Mouse (Mus musculus): ENCODE data around the gene Gabbr1. TPM values are rescaled to one million over a fixed set of nuclear protein-coding genes. Genes with fewer than 3 reads are reported as not detected.

The Gabbr1 gene
- polyA plus RNA-seq, 1 experiment: 4.5 TPM

DNA sequence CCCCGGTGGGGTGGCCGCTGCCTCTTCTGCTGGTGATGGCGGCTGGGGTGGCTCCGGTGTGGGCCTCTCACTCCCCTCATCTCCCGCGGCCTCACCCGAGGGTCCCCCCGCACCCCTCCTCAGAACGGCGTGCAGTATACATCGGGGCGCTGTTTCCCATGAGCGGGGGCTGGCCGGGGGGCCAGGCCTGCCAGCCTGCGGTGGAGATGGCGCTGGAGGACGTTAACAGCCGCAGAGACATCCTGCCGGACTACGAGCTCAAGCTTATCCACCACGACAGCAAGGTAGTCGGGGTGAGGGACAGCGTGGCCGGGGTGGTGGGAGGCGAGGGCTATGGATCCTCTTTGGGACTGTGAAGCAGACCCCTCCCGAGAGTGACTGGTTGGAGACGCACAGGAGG lies 5.1 kb downstream of the Gabbr1 start:
- Histone ChIP-seq H3K27ac (replicated peaks; ENCODE audit: low read depth, low read length) (no peak overlapping the region), H3K4me1 (ENCODE audit: control insufficient read depth, insufficient read depth, insufficient read length, low read length) (peaks cover 2% of the 10 kb centered on the region; the same call in 1 of the 2 replicates), H3K4me3 (ENCODE audit: insufficient read depth, low read depth, low read length) (no peak overlapping the region)

GRCm38 (mm10) chr17:37051745-37052144 lies 6.0 kb downstream of the Gabbr1 start:
- Histone ChIP-seq H3K4me3 (ENCODE audit: insufficient read depth, low read depth, low read length) (no peak overlapping the region), H3K27ac (replicated peaks; ENCODE audit: low read depth, low read length) (no peak overlapping the region), H3K4me1 (ENCODE audit: control insufficient read depth, insufficient read depth, insufficient read length, low read length) (peaks cover 1% of the 10 kb centered on the region; the same call in 1 of the 2 replicates)

DNA sequence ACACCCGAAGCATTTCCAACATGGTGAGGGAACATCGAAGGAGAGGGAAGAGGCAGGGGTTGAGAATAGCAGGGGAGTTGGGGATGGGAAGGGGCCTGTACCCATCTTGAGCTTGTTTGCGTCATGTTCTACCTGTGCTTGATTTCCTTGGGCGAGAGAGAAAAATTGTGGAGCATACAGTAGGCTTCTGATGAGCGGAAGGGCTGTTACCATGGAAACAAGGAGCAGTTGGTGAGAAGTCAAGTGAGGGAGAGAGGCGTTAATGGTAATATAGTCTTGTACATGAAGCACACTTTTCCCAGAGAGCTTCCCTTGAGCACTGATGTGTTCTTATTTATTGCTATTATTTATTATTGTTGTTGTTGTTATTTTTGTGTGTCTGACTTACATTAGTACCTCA lies 11.2 kb downstream of the Gabbr1 start:
- H3K27ac ChIP-seq (replicated peaks; ENCODE audit: low read depth, low read length): no peak overlapping the region
- no peaks in the 10 kb centered on the region for H3K4me1 ChIP-seq (ENCODE audit: control insufficient read depth, insufficient read depth, insufficient read length, low read length)
- H3K4me3 ChIP-seq (ENCODE audit: insufficient read depth, low read depth, low read length): no peak overlapping the region

- H3K4me1 ChIP-seq (ENCODE audit: control insufficient read depth, insufficient read depth, insufficient read length, low read length): no peaks in the 10 kb centered on the region
- H3K4me3 ChIP-seq (ENCODE audit: insufficient read depth, low read depth, low read length): no peak overlapping the region
Observed at GRCm38 (mm10) chr17:37061435-37061834, 15.7 kb downstream of the Gabbr1 start.

GRCm38 (mm10) chr17:37062101-37062641 lies 16.4 kb downstream of the Gabbr1 start:
- Histone ChIP-seq H3K4me3 (ENCODE audit: insufficient read depth, low read depth, low read length) (no peak overlapping the region), H3K4me1 (ENCODE audit: control insufficient read depth, insufficient read depth, insufficient read length, low read length) (no peaks in the 10 kb centered on the region), H3K27ac (replicated peaks; ENCODE audit: low read depth, low read length) (no peak overlapping the region)

More at GRCm38 (mm10) chr17:37061435-37061834, 15.7 kb downstream of the Gabbr1 start:
- no peak overlapping the region for H3K27ac ChIP-seq (replicated peaks; ENCODE audit: low read depth, low read length)

DNA sequence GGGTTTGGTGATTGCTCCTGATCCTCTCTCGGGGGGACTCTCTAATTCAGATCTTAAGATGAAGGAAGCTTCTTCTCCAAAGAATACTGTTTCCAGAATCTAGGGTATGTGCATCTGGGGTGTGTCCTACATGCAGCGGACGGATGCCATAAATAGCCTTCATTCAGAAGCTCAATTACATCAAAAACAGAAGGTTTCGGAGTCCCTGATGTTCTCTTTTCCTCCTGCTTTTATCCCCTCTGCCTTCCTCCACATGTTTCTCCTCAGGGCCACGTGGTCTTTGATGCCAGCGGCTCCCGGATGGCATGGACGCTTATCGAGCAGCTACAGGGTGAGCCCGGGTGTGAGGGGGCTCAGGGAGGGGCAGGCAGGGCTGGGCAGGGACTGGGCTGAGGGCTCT lies 17.3 kb downstream of the Gabbr1 start:
- no peak overlapping the region for H3K4me3 ChIP-seq (ENCODE audit: insufficient read depth, low read depth, low read length)
- H3K4me1 ChIP-seq (ENCODE audit: control insufficient read depth, insufficient read depth, insufficient read length, low read length): no peaks in the 10 kb centered on the region
- no peak overlapping the region for H3K27ac ChIP-seq (replicated peaks; ENCODE audit: low read depth, low read length)

DNA sequence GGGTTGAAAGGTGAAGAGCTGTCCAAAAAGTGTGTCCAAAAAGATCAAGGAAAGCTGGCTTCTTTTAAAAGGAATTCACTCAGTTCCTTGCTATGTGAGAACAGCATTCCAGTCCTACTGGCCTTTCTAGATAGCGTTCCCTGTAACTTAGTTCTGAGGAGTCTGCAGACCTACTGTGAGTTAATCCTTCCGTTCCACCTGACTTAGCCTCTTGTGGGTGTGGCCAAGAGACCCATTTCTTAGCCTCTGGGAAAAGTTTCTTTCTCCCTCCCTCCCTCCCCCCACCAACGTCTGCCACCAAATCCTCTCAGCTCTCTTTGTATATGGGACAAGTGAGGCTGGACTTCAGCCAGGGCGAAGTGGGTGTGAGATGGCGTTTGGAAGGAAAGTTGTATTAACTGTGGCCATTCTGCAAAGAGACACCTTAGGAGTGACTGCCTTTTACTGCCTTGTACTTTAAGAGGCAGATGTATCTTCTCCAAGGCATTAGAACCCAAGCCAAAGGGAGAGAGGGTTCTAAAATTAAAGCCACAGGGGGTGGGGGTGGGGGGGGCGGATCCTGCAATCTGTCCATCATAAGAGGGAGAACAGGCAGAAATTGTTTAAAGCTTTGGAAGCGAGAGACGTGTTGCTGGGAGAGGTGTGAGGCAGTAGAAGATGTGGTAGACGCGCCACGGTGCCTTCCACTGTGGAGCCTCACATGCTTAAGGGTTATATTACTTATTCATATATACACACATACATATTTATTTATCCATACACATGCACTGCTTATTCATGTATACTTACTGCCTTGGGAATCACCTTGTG lies 18.1 kb downstream of the Gabbr1 start:
- H3K4me3 ChIP-seq (ENCODE audit: insufficient read depth, low read depth, low read length): no peak overlapping the region

GRCm38 (mm10) chr17:37065993-37066392 lies 20.2 kb downstream of the Gabbr1 start:
- Histone ChIP-seq H3K4me3 (ENCODE audit: insufficient read depth, low read depth, low read length) (no peak overlapping the region), H3K4me1 (ENCODE audit: control insufficient read depth, insufficient read depth, insufficient read length, low read length) (no peaks in the 10 kb centered on the region), H3K27ac (replicated peaks; ENCODE audit: low read depth, low read length) (no peak overlapping the region)

More for the DNA sequence above, 18.1 kb downstream of the Gabbr1 start:
- Histone ChIP-seq H3K27ac (replicated peaks; ENCODE audit: low read depth, low read length) (no peak overlapping the region), H3K4me1 (ENCODE audit: control insufficient read depth, insufficient read depth, insufficient read length, low read length) (no peaks in the 10 kb centered on the region)

GRCm38 (mm10) chr17:37067861-37068260 lies 22.1 kb downstream of the Gabbr1 start:
- Histone ChIP-seq H3K4me1 (ENCODE audit: control insufficient read depth, insufficient read depth, insufficient read length, low read length) (no peaks in the 10 kb centered on the region), H3K27ac (replicated peaks; ENCODE audit: low read depth, low read length) (no peak overlapping the region), H3K4me3 (ENCODE audit: insufficient read depth, low read depth, low read length) (no peak overlapping the region)

DNA sequence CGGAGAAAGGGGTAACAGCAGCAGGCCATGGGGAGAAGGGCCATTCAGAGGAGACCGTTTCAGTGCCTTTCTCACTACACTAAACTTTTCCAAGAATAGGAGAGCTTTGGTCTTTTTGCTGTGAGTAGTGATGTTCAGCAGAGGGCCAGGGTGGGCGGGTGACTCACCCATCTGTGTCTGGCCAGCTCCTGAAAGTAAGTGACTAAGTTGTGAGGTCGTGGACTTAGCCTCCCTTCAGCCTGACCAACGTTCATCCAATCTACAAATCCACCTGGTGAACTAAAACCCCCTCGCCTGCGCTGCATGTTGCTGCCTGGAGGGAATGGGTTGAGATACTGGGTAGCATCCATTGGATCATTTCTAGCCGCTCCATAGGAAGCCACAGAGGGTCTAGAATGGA lies 24.4 kb downstream of the Gabbr1 start:
- Histone ChIP-seq H3K27ac (replicated peaks; ENCODE audit: low read depth, low read length) (no peak overlapping the region), H3K4me3 (ENCODE audit: insufficient read depth, low read depth, low read length) (no peak overlapping the region), H3K4me1 (ENCODE audit: control insufficient read depth, insufficient read depth, insufficient read length, low read length) (no peaks in the 10 kb centered on the region)

DNA sequence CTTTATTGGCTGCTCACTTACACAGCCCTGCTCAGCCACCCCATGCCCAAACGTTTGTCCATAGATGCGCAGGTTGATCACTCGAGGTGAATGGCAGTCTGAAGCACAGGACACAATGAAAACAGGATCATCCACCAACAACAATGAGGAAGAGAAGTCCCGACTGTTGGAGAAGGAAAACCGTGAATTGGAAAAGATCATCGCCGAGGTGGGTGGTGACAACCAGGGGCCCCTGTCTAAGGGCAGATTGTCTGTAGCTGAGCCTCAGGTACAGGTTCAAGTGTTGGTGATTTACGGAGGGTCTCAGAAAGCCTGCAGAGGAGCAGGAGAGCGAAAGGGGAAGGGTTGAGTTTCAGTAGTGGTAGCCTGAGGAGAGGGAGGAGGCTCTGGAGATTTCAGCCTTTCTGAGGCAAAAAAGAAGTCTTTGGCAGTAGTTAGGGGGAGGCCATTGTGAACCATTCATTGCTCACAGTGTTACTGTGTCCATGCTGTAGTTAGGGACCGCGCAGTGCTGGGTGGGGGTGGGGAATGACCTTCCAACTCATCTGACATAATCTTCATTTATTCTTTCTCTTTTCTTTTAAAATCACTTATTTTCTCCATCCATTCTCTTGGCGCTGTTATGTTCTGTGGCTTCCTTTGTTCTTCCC lies 26.4 kb downstream of the Gabbr1 start:
- Histone ChIP-seq H3K27ac (replicated peaks; ENCODE audit: low read depth, low read length) (no peak overlapping the region), H3K4me1 (ENCODE audit: control insufficient read depth, insufficient read depth, insufficient read length, low read length) (no peaks in the 10 kb centered on the region), H3K4me3 (ENCODE audit: insufficient read depth, low read depth, low read length) (no peak overlapping the region)

DNA sequence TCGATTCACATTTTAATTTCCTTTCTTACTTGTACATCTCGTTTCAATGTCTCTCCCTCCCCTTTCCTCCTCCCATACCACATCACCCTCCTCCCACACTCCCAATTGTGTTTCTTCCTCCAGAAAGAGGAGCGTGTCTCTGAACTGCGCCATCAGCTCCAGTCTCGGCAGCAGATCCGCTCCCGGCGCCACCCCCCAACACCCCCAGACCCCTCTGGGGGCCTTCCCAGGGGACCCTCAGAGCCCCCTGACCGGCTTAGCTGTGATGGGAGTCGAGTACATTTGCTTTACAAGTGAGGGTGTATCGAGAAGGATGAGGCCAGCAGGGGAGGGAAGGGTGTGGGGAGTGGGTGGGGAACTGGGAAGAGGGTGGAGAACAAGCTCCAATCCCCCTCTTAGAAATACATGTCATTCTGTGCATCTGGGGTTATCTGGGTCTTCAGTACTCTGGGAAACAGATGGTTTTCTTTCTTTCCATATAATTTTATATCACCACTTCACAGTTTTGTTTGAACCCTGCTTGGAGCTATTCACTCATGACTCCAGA lies 27.0 kb downstream of the Gabbr1 start:
- Histone ChIP-seq H3K27ac (replicated peaks; ENCODE audit: low read depth, low read length) (no peak overlapping the region), H3K4me1 (ENCODE audit: control insufficient read depth, insufficient read depth, insufficient read length, low read length) (no peaks in the 10 kb centered on the region), H3K4me3 (ENCODE audit: insufficient read depth, low read depth, low read length) (no peak overlapping the region)

DNA sequence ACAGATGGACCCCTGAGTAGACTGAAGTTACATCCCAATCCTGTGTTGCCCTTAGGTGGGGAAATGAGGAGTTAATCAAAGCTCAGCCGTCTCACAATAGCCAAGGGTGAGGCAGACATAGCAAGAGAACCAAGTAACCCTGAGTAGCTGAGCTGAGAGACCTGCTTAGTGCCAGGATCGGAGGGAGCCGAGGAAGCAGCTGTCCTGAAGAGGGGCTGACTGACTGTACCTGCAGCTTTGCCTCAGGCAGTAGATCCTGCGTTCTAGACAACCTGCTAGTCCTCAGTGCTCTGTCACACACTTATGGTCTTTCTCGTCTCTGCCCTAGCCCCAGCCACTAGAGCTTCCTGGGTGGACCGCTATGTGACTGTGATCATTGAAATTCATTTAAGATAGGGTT lies 29.4 kb downstream of the Gabbr1 start:
- Histone ChIP-seq H3K4me1 (ENCODE audit: control insufficient read depth, insufficient read depth, insufficient read length, low read length) (no peaks in the 10 kb centered on the region), H3K4me3 (ENCODE audit: insufficient read depth, low read depth, low read length) (no peak overlapping the region), H3K27ac (replicated peaks; ENCODE audit: low read depth, low read length) (no peak overlapping the region)

DNA sequence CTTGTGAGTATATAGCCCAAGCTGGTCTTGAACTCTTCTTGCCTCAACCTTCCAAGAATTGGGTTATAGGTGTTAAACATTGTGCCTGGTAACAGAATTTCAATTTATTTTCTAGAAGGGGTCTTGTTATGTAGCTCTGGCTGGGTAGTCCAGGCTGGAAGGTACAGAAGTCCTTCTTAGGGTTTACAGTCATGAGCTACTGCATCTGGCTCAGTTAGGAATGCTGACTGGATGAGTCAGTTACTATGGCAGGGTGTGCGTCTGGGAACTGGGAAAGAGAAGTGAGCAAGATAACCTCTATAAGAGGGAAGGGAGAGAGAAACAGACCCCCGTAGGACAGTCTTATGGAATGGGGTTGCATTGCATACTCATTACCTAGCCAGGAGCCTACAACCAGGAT lies 30.0 kb downstream of the Gabbr1 start:
- H3K27ac ChIP-seq (replicated peaks; ENCODE audit: low read depth, low read length): no peak overlapping the region
- H3K4me3 ChIP-seq (ENCODE audit: insufficient read depth, low read depth, low read length): no peak overlapping the region
- no peaks in the 10 kb centered on the region for H3K4me1 ChIP-seq (ENCODE audit: control insufficient read depth, insufficient read depth, insufficient read length, low read length)

DNA sequence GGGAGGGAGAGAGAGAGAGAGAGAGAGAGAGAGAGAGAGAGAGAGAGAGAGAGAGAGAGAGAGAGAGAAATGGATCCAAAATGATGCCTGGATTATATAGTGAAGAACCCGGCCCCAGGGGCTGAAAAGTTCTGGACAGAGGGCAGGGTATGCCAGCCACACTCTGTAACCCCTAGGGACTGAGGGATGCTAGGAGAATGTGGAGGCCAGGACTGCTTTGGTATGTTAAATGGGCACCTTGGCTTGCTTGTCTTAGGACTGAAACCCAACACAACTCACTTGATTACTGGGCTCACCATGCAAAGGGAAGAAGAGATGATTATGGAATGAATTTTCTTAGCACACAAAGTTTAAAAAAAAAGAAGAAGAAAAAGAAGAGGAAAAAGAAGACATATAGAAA lies 32.4 kb downstream of the Gabbr1 start:
- H3K27ac ChIP-seq (replicated peaks; ENCODE audit: low read depth, low read length): no peak overlapping the region

More for the DNA sequence above, 32.4 kb downstream of the Gabbr1 start:
- H3K4me1 ChIP-seq (ENCODE audit: control insufficient read depth, insufficient read depth, insufficient read length, low read length): no peaks in the 10 kb centered on the region
- H3K4me3 ChIP-seq (ENCODE audit: insufficient read depth, low read depth, low read length): no peak overlapping the region

All from brown adipose tissue, adult 24 weeks (tissue).